Mouse (Mus musculus): ENCODE measurements at regions not wholly inside any gene's neighbourhood (a gene's known extent, or its start where the extent isn't known, plus 50 kb on each side); places are given as distances from the start of the nearest gene placed in this dataset.

DNA sequence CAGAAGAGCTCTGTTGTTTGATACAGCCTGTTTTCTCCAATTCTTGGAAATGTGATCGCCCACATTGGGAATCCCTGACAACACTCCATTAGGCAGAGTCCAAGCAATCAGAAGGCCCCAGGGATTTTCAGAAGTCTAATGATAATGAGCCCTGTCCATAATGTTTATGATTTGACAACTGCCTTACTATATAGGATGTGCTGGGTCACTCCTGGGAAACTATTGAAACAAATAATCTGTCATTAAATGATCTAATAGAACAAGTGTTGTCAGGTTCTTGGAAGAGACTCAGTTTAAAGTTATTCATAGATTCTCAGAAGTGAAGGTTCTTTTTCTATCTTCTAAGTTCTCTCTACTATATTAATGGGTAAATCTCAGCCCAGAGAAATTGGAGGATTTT, 395.9 kb downstream of the Tns1 start:
- no peak for DNase-seq (ENCODE audit: extremely low spot score, low spot score)

- no peak for DNase-seq (ENCODE audit: extremely low spot score, low spot score)
Observed at GRCm38 (mm10) chr1:73727781-73728180, 396.5 kb downstream of the Tns1 start.

GRCm38 (mm10) chr1:73726658-73727057, 397.6 kb downstream of the Tns1 start:
- no peak for DNase-seq (ENCODE audit: extremely low spot score, low spot score)

- DNase-seq (ENCODE audit: extremely low spot score, low spot score): no peak
Observed at GRCm38 (mm10) chr1:73725486-73725885, 398.8 kb downstream of the Tns1 start.

DNA sequence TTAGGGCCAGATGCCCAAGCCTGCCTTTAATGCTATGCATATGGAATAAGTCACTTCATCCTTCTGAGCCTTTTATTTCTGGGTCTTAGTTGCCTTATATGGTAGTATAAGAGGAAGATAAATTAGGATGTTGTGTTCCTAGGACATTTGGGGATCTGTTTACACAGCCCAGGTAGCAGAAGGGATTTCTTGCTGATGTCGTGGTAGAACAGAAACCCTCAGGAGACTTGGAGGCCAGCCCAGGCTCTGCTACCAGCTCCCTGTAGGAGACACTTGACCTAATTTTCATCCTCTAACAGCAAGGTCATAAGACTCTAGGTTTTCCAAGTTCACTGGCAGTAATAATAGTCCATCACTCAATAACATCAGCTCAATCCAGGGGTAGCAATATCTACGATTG, 399.7 kb downstream of the Tns1 start:
- DNase-seq (ENCODE audit: extremely low spot score, low spot score): no peak

GRCm38 (mm10) chr1:73721486-73722225, 402.6 kb downstream of the Tns1 start:
- DNase-seq (ENCODE audit: extremely low spot score, low spot score): no peak

DNA sequence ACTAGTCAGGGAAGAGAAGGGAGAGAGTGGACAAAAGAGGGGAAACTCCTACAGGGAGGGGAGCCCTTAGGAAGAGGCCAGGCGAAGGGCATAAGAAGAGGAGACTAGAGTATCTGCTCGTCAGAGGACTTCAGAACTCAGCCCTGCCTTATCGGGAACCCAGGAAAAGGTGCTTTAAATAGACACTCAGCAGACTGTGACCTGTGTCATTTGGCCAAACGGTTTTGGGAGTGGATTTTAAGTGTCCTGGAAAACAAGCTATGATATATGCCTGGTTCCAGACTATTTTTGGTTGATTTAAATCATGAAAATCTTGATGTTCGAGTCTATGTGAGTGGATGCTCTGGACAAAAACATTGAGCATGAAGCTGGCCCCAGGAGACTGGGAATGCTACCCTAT, 405.8 kb downstream of the Tns1 start:
- DNase-seq (ENCODE audit: extremely low spot score, low spot score): no peak

- no peak for DNase-seq (ENCODE audit: extremely low spot score, low spot score)
Observed at GRCm38 (mm10) chr1:73717401-73717800, 406.8 kb downstream of the Tns1 start.

DNA sequence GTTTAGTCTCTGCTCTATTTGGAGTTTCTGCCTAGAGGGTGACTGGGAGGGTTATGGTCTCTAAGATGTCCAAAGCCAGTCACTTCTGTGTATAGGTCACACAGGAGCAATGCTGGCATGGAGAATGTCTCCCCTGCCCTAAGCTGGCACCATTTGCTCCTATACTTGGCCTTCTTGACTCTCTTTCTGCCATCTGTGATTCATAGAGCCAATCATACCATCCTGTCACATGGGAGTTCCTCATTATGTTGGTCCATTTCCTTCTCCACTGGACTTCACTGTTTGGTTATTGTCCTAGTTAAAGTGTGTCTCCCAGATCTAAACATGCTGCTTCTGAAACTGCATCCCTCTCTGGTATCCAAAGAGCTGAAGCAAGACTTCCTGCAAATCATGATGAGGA, 407.3 kb downstream of the Tns1 start:
- no peak for DNase-seq (ENCODE audit: extremely low spot score, low spot score)

GRCm38 (mm10) chr1:73715571-73715970, 408.7 kb downstream of the Tns1 start:
- no peak for DNase-seq (ENCODE audit: extremely low spot score, low spot score)

GRCm38 (mm10) chr1:73702428-73702842, 421.8 kb downstream of the Tns1 start:
- peak; percentile 58 for DNase-seq (ENCODE audit: extremely low spot score, low spot score)

GRCm38 (mm10) chr1:73693537-73693936, 430.7 kb downstream of the Tns1 start:
- no peak for DNase-seq (ENCODE audit: extremely low spot score, low spot score)

DNA sequence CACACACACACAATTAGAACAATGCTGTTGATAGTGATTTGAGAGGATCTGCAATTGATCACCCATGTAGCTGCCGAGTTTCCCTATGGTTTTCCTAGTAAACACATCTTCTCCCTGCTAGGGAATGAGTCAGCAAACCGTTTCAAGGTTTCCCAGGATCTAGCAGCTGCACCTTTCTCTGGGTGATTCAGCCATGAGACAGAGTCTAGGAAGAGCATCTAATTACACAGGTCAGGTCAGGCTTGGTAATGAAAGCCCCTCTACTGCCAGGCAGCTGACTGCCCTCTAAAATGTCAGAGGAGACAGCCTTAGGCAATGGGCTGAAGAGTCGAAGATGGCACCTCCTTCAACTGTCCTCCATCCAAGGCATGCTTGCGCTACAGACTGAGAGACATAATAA, 438.5 kb downstream of the Tns1 start:
- no peak for DNase-seq (ENCODE audit: extremely low spot score, low spot score)

GRCm38 (mm10) chr1:73685066-73685465, 439.2 kb downstream of the Tns1 start:
- DNase-seq (ENCODE audit: extremely low spot score, low spot score): no peak

DNA sequence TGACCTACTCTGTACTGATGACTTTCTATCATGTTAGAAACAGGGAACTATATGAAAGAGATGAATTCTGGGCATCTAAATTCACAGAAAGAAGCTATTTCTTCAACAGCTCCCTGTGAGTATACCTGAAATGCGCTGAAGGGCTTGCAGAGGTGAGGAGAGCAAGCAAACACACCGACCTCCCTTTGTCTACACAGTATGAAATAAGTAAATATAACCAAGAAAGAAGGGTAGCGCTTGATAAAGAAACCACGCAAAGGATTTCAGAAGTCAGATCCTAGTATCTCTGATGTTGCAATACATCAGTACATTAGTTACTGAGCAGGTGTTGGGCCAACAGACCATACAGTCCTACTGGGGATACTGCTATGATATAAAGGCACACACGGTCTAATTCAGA, 440.1 kb downstream of the Tns1 start:
- no peak for DNase-seq (ENCODE audit: extremely low spot score, low spot score)

GRCm38 (mm10) chr1:73683132-73683888, 440.9 kb downstream of the Tns1 start:
- no peak for DNase-seq (ENCODE audit: extremely low spot score, low spot score)

DNA sequence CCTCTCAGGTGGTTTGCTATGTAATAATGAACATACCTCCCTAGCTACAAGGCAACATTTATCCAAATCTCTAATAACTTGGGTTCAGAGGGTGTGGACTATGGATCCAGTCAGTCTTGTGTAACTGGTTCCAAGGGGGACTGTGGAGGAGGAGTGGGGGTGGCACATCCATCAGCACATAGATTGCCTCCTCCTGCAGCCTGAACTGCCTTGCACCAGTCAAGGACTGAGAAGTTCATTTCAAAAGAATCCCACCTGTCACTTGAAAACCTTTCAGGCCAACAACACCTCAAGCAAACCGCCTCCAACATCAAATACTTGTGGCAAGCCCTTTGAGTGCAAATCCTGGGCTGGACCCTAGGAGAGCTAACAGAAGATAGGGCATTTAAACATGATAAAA, 442.6 kb downstream of the Tns1 start:
- no peak for DNase-seq (ENCODE audit: extremely low spot score, low spot score)

GRCm38 (mm10) chr1:73680829-73681228, 443.4 kb downstream of the Tns1 start:
- no peak for DNase-seq (ENCODE audit: extremely low spot score, low spot score)

DNA sequence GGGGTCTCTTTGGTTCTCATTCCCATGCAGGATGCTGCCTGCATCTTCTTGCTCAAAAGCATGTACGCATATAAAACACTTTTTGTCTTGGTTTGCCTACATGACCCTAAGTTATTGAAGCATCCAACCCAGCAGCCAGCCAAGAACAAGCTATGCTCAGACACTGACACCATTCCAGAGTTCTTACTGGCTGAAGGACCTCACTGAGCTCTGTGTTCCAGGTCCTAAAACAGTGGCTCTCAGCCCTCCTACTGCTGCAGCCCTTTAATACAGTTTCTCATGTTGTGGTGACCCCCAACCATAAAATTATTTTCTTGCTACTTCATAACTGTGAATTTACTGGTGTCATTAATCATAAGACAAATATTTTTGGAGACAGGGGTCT, 450.4 kb downstream of the Tns1 start:
- DNase-seq (ENCODE audit: extremely low spot score, low spot score): no peak

GRCm38 (mm10) chr1:73673191-73673850, 450.9 kb downstream of the Tns1 start:
- DNase-seq (ENCODE audit: extremely low spot score, low spot score): no peak

GRCm38 (mm10) chr1:73672239-73672638, 452.0 kb downstream of the Tns1 start:
- no peak for DNase-seq (ENCODE audit: extremely low spot score, low spot score)

- no peak for DNase-seq (ENCODE audit: extremely low spot score, low spot score)
Observed at GRCm38 (mm10) chr1:73668691-73669090, 455.6 kb downstream of the Tns1 start.

All from neural tube, embryonic 10.5 days (tissue).